Mouse (Mus musculus) midbrain, embryonic 10.5 days (tissue): ENCODE data around the gene Shisa5. TPM values are rescaled to one million over a fixed set of nuclear protein-coding genes. Genes with fewer than 3 reads are reported as not detected.

ENCODE experiments used
- DNase-seq: peaks from one replicate; pipeline ENCODE4 v3.0.0-alpha.2; 2017; ENCODE audit warnings: low spot score
- H3K27ac ChIP-seq: fragments of 300-500 bp; sonication (generic); replicated peaks from 2 replicates; pipeline ENCODE4 v1.5.1; 2016; ENCODE audit warnings: mild to moderate bottlenecking
- H3K27me3 ChIP-seq: fragments of 300-500 bp; sonication (generic); 2 replicates; pipeline ENCODE4 v1.6.1; 2016; ENCODE audit warnings: low read depth, mild to moderate bottlenecking; ENCODE audit not compliant: poor library complexity, severe bottlenecking
- H3K36me3 ChIP-seq: fragments of 300-500 bp; sonication (generic); 2 replicates; pipeline ENCODE4 v1.6.1; 2016; ENCODE audit warnings: mild to moderate bottlenecking, moderate library complexity
- H3K4me1 ChIP-seq: fragments of 300-500 bp; sonication (generic); 2 replicates; pipeline ENCODE4 v1.6.1; 2016
- H3K4me3 ChIP-seq: fragments of 300-500 bp; sonication (generic); 2 replicates; pipeline ENCODE4 v1.5.1; 2016; ENCODE audit warnings: mild to moderate bottlenecking, moderate library complexity
- H3K9me3 ChIP-seq: fragments of 300-500 bp; sonication (generic); replicated peaks from 2 replicates; pipeline ENCODE4 v1.6.1; 2016; ENCODE audit warnings: mild to moderate bottlenecking
- WGBS: fragments of 180-500 bp; shearing (Covaris S2); methylation state at CpG from one replicate; pipeline ENCODE4 v1.1.7; 2016; 5-methylcytosine and 5-hydroxymethylcytosine counted together
- polyA plus RNA-seq: library from polyadenylated mRNA; unstranded; fragments of >200 nt; fragmentation: Nextera tagmentation; extraction: Ambion mirVana; gene quantifications from 2 replicates; pipeline ENCODE4 v1.2.1, GENCODE M21; 2016

Shisa5 gene
- polyA plus RNA-seq, 1 experiment from 2014 or later: 32.9 TPM

- 64% methylated on average over 3 of the region's 3 CpGs for WGBS
- no peaks in the 10 kb centered on the region for H3K4me1 ChIP-seq
- H3K27me3 ChIP-seq: no peaks in the 10 kb centered on the region
- DNase-seq: no peak
- H3K9me3 ChIP-seq: no peaks in the 10 kb centered on the region
- H3K36me3 ChIP-seq: 0 out of 2 replicates have a peak, but pooled peaks cover 6% of the 10 kb centered on the region
- H3K4me3 ChIP-seq: no peak overlapping the region
- H3K27ac ChIP-seq: no peak overlapping the region
Measured at GRCm38 (mm10) chr9:109030312-109030711, 8.1 kb upstream of the Shisa5 start.

DNA sequence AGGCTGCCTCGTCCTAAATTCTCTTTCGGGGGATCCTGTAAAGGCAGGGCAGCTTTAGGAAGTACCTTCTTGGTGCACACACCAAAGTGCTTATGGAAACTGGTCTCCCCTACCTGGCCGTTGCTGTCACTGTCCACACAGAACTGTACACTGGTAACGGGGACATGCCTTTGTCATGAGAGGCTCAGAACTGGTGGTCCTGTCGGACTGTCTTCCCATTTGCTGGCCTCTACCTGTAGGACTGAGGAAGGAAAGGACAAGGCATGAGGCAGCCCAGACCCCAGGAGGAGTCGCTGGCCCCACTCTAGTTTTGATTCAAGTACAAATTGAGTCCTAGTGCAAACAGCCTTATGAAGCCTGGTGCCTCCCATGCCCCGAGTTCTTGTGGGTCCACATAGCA is 7.4 kb upstream of the Shisa5 start:
- 0 out of 2 replicates have a peak, but pooled peaks cover 6% of the 10 kb centered on the region for H3K36me3 ChIP-seq
- 91% methylated on average over 7 of the region's 7 CpGs for WGBS
- H3K27me3 ChIP-seq: no peaks in the 10 kb centered on the region
- DNase-seq: no peak
- no peak overlapping the region for H3K4me3 ChIP-seq
- H3K4me1 ChIP-seq: no peaks in the 10 kb centered on the region
- no peaks in the 10 kb centered on the region for H3K9me3 ChIP-seq
- no peak overlapping the region for H3K27ac ChIP-seq

GRCm38 (mm10) chr9:109031686-109032085 is 6.7 kb upstream of the Shisa5 start:
- Histone ChIP-seq H3K4me3 (no peak overlapping the region), H3K4me1 (no peaks in the 10 kb centered on the region), H3K9me3 (no peaks in the 10 kb centered on the region), H3K27ac (no peak overlapping the region), H3K36me3 (0 out of 2 replicates have a peak, but pooled peaks cover 6% of the 10 kb centered on the region), H3K27me3 (no peaks in the 10 kb centered on the region)
- WGBS: 87% methylated on average over 8 of the region's 8 CpGs
- no peak for DNase-seq

GRCm38 (mm10) chr9:109032435-109032834 is 5.9 kb upstream of the Shisa5 start:
- 87% methylated on average over 6 of the region's 6 CpGs for WGBS
- no peaks in the 10 kb centered on the region for H3K27me3 ChIP-seq
- 0 out of 2 replicates have a peak, but pooled peaks cover 6% of the 10 kb centered on the region for H3K36me3 ChIP-seq

DNA sequence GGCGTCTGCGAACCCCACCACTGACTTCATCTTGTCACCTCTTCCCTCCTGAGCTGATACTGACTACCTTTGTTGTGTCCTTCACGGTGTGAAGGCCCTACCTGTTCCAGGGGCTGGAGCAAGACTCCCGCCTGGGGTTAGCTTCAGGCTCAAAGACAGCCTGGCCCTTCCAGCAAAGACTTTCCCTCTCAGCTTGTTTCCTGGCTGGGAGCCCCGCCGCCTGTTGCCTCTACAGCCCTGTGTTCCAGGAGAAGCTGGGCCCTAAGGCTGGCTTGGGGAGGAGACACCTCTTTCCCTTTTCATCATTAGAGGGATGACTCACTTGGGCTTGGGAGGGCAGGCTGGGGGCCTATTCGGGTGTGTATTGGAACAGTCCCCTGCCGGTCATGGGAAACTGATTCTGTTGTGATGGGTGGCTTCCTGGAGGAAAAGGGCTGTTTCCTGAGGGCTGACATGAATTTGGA is 568 bp downstream of the Shisa5 start:
- Histone ChIP-seq H3K9me3 (no peaks in the 10 kb centered on the region), H3K36me3 (no peaks in the 10 kb centered on the region), H3K4me1 (peaks cover 27% of the 10 kb centered on the region), H3K27ac (peak overlapping the region; percentile 87), H3K27me3 (peaks cover 12% of the 10 kb centered on the region), H3K4me3 (peak overlapping the region; percentile 85)
- 14% methylated on average over 8 of the region's 8 CpGs for WGBS
- DNase-seq: no peak

More at GRCm38 (mm10) chr9:109032435-109032834, 5.9 kb upstream of the Shisa5 start:
- H3K4me1 ChIP-seq: no peaks in the 10 kb centered on the region
- no peak overlapping the region for H3K4me3 ChIP-seq
- no peaks in the 10 kb centered on the region for H3K9me3 ChIP-seq
- no peak overlapping the region for H3K27ac ChIP-seq
- no peak for DNase-seq

- no peak overlapping the region for H3K27ac ChIP-seq
- peaks cover 12% of the 10 kb centered on the region for H3K27me3 ChIP-seq
- H3K4me1 ChIP-seq: peaks cover 27% of the 10 kb centered on the region
- no peak for DNase-seq
- peak overlapping the region; percentile 85; the same call in 1 of the 2 replicates for H3K4me3 ChIP-seq
- no peaks in the 10 kb centered on the region for H3K9me3 ChIP-seq
- WGBS: 88% methylated on average over 4 of the region's 4 CpGs
- H3K36me3 ChIP-seq: no peaks in the 10 kb centered on the region
Measured at GRCm38 (mm10) chr9:109039681-109040080, 1.3 kb downstream of the Shisa5 start.

- no peak overlapping the region for H3K4me3 ChIP-seq
- no peaks in the 10 kb centered on the region for H3K9me3 ChIP-seq
- 88% methylated on average over 8 of the region's 8 CpGs for WGBS
- no peak for DNase-seq
- H3K27me3 ChIP-seq: peaks cover 12% of the 10 kb centered on the region
- H3K27ac ChIP-seq: no peak overlapping the region
- H3K4me1 ChIP-seq: peaks cover 27% of the 10 kb centered on the region
- no peaks in the 10 kb centered on the region for H3K36me3 ChIP-seq
Measured at GRCm38 (mm10) chr9:109040216-109040615, 1.9 kb downstream of the Shisa5 start.

- WGBS: 77% methylated on average over 6 of the region's 6 CpGs
- no peak for DNase-seq
- H3K9me3 ChIP-seq: no peaks in the 10 kb centered on the region
- H3K4me3 ChIP-seq: no peak overlapping the region
- peaks cover 27% of the 10 kb centered on the region for H3K4me1 ChIP-seq
- no peak overlapping the region for H3K27ac ChIP-seq
- peaks cover 12% of the 10 kb centered on the region for H3K27me3 ChIP-seq
- no peaks in the 10 kb centered on the region for H3K36me3 ChIP-seq
Measured at GRCm38 (mm10) chr9:109040906-109041305, 2.5 kb downstream of the Shisa5 start.

- Histone ChIP-seq H3K9me3 (no peaks in the 10 kb centered on the region), H3K36me3 (no peaks in the 10 kb centered on the region), H3K27me3 (peaks cover 12% of the 10 kb centered on the region), H3K4me1 (peaks cover 27% of the 10 kb centered on the region), H3K27ac (no peak overlapping the region), H3K4me3 (no peak overlapping the region)
- WGBS: 80% methylated on average over 7 of the region's 7 CpGs
- no peak for DNase-seq
Measured at GRCm38 (mm10) chr9:109041351-109041750, 3.0 kb downstream of the Shisa5 start.

DNA sequence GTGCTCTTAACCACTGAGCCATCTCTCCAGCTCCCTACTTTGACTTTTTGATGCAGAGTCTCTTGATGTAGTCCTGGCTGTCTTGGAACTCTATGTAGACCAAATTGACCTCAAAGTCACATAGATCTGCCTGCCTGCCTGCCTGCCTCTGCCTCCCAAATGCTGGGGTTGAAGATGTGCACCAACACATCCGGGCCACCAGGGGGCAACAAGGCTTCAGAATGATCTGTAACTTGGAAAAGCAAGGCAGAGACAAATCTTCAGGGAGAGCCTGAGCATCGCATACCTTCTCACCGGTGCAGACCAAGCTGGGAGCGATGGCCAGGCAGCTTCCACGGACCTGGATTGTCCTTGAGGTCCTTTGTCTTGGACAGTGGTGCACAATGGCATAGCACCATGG is 7.9 kb downstream of the Shisa5 start:
- H3K9me3 ChIP-seq: no peaks in the 10 kb centered on the region
- no peaks in the 10 kb centered on the region for H3K27me3 ChIP-seq
- 44% methylated on average over 5 of the region's 5 CpGs for WGBS
- no peak overlapping the region for H3K27ac ChIP-seq
- peak; percentile 42 for DNase-seq
- no peaks in the 10 kb centered on the region for H3K4me1 ChIP-seq
- no peaks in the 10 kb centered on the region for H3K36me3 ChIP-seq
- no peak overlapping the region for H3K4me3 ChIP-seq

- Histone ChIP-seq H3K27ac (no peak overlapping the region), H3K4me1 (peaks cover 1% of the 10 kb centered on the region), H3K36me3 (no peaks in the 10 kb centered on the region), H3K27me3 (no peaks in the 10 kb centered on the region), H3K4me3 (no peak overlapping the region), H3K9me3 (no peaks in the 10 kb centered on the region)
- DNase-seq: no peak
- 87% methylated on average over 7 of the region's 7 CpGs for WGBS
Measured at GRCm38 (mm10) chr9:109049316-109049715, 11.0 kb downstream of the Shisa5 start.

DNA sequence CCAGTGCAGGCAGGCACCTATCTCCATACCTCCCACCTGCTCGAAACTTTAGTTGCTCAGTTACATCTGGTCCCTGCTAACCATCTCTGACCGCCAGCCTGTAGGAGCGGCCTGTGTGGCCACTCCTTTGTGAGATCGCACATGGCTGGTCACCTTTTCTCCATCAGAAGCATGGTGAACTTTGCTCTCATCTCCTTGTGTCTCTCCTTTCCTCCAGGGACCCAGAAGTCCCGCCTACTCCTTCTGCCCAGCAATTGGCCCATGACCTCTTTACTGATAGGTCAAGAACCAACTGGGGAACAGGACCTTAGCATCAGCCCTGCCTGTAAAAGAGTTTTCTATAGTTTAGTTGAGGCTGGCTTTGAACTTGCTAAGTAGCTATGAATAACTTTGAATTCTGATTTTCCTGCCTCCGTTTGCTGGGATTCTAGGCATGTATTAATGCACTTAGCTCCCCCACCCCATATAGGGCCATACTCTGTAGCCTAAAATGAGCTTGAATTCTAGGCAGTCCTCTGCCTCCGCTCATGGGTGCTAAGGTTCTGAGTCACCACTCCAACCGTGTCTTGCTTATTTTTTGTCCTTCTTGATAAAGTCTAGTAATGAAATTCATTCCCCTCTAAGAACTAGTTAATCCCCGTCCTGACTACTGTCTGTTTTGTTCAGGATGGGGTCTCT is 11.8 kb downstream of the Shisa5 start:
- 90% methylated on average over 9 of the region's 9 CpGs for WGBS
- no peak overlapping the region for H3K27ac ChIP-seq
- no peaks in the 10 kb centered on the region for H3K27me3 ChIP-seq
- no peaks in the 10 kb centered on the region for H3K36me3 ChIP-seq
- no peak overlapping the region for H3K4me3 ChIP-seq
- no peak for DNase-seq
- H3K9me3 ChIP-seq: no peaks in the 10 kb centered on the region
- H3K4me1 ChIP-seq: peaks cover 9% of the 10 kb centered on the region

DNA sequence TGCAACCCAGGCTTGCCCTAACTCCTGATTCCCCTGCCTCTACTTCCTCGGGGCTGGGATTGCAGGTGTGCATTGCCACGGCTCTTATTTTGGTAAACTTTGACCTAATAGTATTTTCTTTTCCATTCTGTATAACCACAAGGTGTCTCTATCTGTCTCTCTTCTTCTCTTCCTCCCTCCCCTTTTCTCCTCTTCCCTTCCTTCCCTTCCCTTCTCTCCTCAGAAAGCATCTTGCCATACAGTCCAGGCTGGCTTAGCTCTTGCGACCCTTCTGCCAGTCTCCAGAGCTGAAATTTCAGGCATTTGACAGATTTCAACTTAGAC is 12.3 kb downstream of the Shisa5 start:
- WGBS: 84% methylated on average over 3 of the region's 3 CpGs
- no peaks in the 10 kb centered on the region for H3K9me3 ChIP-seq
- no peak overlapping the region for H3K27ac ChIP-seq
- DNase-seq: no peak
- peaks cover 3% of the 10 kb centered on the region; the same call in 1 of the 2 replicates for H3K36me3 ChIP-seq
- H3K27me3 ChIP-seq: no peaks in the 10 kb centered on the region
- H3K4me3 ChIP-seq: no peak overlapping the region
- peaks cover 14% of the 10 kb centered on the region for H3K4me1 ChIP-seq
